Mouse (Mus musculus) B cell, adult (primary cell): ENCODE data around the gene Olfr857. TPM values are rescaled to one million over a fixed set of nuclear protein-coding genes. Genes with fewer than 3 reads are reported as not detected.

Source experiments
- total RNA-seq: library from RNA; stranded (reverse); gene quantifications from 4 replicates; pipeline ENCODE4 v1.2.4, GENCODE M21; 2023; ENCODE audit not compliant: inconsistent age

Gene Olfr857
- not detected in 4 replicates for total RNA-seq

GRCm38 (mm10) chr9:19709133-19709532 lies at the start of gene Olfr857:
Gene Olfr857, plus strand, starts transcription at chr9:19709433.

Other genes with a start within 250 kb of the Olfr857 start
- not detected in 4 replicates for gene Olfr850, start 231.2 kb upstream of the Olfr857 start, total RNA-seq
- gene Olfr851, start 216.1 kb upstream of the Olfr857 start, total RNA-seq, result not detected in 4 replicates
- gene Olfr853, start 168.4 kb upstream of the Olfr857 start, total RNA-seq, result not detected in 4 replicates
- gene Olfr854, start 142.1 kb upstream of the Olfr857 start, total RNA-seq, result not detected in 4 replicates
- gene Olfr855, start 126.8 kb upstream of the Olfr857 start, total RNA-seq, result not detected in 4 replicates
- gene Zfp317, start 87.3 kb upstream of the Olfr857 start, total RNA-seq, result 34.2 to 39.6 TPM (median 36.8 TPM) in 4 replicates
- not detected in 4 replicates for gene Olfr58, start 70.8 kb downstream of the Olfr857 start, total RNA-seq
- not detected in 4 replicates for gene Olfr859, start 95.5 kb downstream of the Olfr857 start, total RNA-seq
- not detected in 4 replicates for gene Olfr860, start 140.3 kb downstream of the Olfr857 start, total RNA-seq
- gene Olfr862, start 178.6 kb downstream of the Olfr857 start, total RNA-seq, result not detected in 4 replicates
- 0.10 TPM in 1 of 4 replicates, not detected in the others for gene Olfr77, start 207.4 kb downstream of the Olfr857 start, total RNA-seq